Mouse (Mus musculus): ENCODE data around the gene Abhd12b.
"Not testable (repeated sequence)": the region's sequence is repeated elsewhere in the genome, so short reads cannot be mapped to it uniquely, and the experiment has no call there.

Abhd12b gene

DNA sequence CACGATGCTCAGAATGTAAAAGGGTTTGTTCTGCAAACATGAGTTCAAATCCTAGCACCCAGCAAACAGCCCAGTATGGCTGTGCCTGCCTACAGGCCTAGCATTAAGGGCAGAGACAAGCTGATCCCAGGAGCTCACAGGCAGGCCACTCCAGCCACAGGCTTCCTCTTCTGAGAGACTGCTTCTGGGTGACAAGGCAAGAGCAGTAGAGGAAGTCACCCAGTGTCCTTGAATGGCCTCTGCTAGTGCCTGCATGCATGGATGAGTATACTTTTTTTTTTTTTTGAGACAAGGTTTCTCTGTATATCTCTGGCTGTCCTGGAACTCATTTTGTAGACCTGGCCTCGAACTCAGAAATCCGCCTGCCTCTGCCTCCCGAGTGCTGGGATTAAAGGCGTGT, 13.4 kb upstream of the Abhd12b start:
- DNase-seq, result no peak

DNA sequence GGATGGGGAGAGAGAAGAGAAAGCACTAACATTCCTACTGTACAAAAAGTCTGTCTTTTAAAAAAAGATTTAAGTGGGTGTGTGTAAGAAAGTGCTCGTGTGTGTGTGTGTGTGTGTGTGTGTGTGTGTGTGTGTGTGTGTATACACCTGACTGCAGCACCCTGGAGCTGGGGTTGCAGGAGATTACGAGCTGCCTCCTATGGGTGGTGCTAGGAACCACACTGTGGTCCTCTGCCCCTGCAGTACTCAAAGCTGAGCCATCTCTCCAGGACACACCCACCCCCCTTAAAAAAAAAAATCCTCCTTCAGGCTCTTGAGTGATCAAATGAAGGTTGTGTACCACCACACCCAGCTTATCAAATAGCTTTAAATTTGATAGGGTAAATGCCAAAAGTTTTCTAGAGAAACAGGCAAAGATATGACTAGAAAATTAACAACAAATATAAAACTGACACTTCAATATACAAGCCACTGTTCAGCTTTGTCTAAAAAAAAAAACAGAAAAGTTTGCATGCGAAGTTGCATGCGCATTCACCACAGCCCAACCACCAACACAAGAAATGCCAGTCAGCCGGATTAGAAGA, 12.9 kb upstream of the Abhd12b start:
- no peak for DNase-seq

DNA sequence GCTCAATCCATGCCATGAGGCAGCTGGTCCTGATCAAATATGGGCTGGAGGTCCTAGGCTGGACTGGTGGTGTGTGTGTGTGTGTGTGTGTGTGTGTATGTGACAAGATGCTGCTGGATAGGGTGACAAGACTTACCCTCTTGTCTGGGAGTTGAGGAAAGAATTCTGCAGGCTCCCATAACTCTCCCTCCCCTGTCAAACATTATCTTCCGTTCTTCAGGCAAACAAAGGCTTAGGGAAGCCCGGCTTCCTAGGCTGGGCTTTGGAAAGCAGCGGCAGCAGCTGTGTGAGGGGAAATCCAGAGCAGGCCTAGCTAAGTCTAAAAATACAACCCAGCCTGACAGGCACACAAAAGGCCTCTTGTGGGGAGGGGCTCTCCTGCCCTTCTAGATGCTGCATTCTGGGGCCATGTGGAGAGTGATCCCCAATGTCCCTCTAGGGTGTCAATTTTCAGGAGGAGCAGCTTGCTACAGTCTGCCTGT, 9.8 kb upstream of the Abhd12b start:
- not testable (repeated sequence) for DNase-seq

DNA sequence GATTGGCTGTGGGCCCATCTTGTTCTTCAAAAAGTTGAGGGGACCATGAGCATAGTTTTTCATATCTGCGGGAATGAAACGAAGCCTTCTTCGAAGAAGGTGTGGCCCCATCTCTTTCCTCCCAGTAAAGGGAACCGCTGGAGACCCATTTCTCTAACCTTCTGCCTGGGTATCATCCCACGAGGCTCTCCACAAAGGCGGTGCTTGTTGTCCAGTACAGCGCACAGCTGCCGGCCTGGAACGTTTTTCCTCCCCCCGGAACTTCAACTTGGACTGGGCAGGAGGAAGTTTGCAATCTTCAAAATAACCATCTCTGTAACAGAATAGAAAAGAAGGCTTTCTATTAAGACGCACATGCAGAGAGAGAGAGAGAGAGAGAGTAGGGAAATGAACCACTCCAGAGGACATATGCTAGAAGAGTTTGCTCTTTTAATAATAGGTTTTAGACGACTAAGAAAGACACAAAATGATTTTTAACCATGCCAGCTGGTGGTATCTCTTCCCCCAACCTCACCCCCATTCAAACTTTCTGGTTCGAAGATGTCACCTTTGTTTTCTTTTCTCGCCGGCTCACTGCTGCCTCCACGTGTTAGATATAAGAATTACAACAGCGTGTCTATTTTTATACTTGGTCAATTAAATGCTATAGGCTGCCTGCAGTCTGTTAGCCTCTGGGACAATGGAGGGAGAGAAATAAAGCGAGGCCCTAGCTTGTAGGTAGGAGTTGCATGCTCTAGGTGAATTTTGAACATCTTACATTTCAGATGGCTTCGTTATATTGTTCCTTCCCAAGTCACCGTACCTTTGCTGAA, 9.1 kb upstream of the Abhd12b start:
- DNase-seq, result no peak

DNA sequence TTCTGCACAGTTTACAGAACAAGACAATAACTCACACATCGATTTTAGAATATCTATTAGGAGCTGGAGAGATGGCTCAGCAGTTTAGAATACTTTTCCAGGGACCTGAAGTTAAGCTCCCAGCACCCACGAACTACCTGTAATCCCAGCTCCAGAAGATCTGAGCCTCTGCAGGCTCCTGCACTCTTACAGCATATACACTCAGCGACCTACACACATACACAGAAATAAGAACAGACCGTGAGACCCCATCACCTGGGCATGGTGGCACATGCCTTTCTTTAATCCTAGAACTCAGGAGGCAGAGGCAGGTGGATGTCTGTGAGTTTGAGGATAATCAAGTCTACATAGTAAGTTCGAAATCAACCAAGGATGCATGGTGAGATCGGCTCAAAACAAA, 8.4 kb upstream of the Abhd12b start:
- no peak for DNase-seq

DNA sequence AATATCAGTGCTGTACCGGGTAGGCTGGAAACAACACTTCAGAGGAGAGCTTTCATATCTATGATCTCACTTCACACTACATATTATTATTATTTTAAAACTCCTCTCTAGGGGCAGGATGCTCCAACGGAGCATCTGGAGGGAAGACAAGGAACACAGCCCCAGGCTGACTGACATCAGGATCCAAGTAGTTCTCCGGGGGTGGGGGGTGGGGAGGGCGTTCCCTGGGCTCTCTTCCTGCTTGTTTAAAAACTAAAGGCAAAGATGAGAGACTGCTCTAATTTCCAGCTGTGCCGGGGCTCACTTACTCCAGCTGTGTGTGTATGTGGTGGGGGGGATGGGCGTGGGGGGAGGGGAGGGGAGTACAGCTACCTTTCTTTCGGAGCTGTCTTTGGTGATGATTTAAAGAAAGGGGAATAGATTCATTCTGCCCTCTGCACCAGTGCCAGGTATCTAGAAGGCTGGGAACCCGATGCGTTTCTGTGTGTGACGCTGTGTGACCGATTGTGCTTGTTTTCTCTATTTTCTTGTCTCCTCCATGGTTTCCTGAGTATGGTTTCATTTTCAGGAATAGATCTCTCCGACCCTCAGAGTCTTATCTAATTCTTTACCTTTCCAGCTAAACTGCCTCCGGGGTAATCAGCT, 5.8 kb upstream of the Abhd12b start:
- no peak for DNase-seq

DNA sequence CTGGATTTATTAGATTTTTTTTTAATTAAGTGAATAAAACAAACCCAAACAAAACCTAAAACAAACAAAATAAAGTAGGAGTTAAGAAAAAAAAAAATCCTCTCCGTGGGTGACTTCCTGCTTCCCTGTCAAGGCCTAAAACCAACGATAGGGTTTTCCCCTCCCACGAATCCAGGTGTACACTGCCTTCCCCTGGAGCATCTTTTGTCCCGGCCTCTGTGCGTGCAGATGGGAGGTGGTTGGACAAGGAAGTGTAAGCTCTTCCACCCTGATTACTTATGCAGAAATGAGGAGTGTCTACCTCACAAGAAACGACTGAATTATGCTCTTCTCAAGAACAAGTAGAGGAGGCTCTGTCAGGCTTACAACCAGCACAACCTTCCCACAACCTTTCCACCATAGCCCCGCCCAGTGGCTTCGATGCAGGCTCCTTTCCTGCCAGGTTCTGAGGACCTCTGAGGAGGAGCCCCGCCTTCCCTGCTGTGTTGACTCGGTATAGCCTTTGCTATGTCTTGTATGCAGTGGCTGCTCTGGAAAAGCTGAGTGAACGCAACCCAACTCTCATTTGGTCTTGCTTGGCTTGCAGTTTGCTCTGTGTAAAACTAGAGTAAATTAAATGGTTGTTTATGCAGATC, 5.2 kb upstream of the Abhd12b start:
- DNase-seq, result no peak

DNA sequence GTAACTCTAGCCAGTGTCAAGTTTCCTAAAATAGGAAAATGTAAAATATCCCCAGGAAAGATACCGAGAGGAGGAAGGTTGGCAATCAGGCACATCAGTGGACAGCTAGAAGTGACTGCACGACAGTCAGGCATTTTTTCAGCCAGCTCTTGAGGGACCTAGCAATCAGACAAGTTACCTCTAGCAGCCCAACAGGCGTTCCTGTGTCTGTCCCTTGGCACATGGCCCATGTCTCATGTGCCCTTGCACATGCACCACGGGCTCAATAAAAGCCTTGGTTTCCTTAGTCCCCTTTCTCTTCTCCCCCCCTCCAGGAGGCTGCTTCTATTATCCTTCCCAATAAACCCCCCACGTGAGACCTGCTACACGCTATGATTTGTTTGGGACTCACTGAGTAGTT, 2.3 kb downstream of the Abhd12b start:
- DNase-seq, result no peak

DNA sequence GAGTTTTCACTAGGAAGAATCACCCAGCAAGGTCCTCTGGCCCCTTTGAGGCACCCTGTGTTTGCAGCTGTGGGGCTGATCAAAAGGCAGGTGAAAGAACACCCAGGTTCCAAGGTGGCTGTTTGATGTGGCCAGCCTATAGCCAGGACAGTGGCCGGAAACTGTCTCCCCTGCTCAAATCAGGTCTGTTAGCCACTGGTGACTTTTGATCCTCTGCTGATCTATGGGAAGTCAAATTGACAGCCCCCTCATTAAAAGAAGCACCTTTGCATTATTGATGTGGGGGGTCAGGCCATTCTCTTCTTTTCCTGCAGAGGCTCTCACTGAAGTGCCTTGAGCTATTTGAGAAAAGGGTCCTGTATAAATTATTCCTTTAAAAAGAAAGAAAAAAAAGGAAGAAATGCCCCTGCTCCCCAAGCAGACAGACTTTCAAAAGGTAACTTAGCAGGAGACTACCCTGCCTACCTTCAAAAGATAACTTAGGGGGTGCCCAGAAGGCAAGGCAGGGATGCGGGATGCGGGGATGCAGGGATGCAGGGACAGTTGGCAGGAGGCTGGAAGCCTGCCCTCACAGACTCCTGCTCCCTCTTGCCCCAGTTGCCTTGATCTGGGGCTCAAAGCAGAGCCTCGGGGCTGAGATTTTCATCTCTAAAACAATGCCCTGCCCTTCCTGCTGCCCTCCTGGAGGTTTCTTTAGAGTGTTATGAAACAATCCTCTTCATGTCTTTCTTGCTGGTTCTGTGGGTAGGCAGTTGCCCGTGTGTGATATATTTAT, 3.5 kb downstream of the Abhd12b start:
- DNase-seq, result no peak

DNA sequence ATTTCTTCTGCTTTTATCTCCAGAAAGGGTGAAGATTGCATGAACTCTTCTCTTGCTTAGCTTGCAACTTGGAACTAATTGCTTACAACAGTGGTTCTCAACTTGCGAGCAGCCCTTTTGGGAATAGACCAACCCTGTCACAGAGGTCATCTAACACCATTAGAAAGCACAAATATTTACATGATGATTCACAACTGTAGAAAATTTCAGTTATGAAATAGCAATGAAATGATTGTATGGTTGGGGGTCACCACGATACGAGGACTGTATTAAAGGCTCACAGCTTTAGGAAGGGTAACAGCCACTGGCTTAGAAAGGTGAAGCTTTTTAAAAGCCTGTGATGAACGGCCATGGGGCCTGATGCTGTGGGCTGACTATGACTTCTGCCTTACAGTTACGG, 7.1 kb downstream of the Abhd12b start:
- no peak for DNase-seq

DNA sequence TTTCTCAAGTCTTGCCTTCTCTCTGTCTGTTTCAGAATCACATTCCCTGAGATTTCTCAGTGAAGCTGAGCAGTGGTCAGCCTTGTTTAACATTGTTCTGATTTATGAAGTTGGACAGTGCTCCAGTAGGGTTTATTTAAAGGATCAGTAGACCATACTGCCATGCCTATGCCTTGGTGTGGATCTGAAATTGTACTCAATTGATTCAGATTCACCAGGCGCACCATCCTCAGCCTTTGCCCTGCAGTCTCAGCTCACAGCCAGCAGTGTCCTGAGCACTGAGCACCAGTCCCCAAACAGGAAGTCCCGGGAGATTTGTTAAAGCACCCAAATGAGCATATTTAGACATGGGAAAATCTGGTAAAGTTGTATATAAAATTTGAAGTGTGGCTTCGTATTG, 10.8 kb downstream of the Abhd12b start:
- no peak for DNase-seq

DNA sequence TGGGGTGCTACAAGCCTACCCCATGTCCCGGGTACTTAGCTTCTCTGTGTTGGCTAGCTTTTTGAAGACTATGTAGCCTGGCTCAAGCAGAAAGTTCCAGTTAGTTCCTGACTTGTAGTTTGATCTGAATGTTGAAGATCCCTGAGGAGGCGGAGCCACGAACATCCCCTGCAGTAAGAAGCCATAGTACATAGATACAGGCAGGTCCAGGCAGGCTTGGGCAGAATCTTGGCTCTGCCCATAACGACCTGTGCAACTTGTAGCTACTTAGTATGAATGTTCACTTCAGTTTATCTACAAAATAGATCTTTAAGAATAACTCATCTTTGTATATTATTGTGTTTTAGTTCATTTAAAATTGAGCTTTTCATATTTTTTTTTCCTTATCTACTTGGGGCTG, 14.0 kb downstream of the Abhd12b start:
- no peak for DNase-seq

DNA sequence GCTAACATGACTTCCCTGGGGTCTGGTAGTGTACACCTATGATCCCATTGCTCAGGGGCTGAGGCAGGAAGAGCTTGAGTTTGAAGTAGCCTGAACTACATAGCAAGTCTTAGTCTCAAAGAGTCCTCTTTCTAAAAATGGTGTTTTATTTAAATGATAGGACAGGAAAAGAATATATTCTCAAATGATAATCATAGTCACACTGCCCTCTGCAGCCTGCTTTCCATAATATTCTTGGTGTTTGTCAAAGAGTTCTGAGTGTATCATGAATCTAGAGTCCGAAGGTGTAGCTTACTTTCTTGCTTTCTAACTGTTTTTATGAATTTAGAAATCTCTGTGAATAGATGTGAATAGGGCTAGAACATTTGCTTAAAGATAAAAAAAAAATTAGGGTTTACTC, 16.0 kb downstream of the Abhd12b start:
- DNase-seq, result no peak

DNA sequence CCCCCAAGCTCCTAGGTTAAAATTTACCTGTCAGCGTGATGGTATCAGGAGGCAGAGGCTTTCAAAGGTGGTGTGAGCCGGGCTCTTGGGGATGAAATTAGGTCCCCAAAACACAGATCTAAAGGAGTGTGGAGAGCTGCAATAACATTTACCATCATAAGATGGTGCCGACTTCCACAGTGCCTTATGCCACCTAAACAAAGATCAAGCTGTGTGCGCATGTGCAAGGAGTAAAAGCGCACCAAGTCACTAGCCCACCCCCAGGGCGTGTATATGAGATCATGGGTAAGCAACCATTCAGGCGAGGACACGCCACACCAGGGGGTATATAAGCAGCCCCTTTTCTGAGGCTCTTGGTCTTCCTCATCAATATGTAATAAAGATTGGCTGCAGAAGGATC, 29.6 kb downstream of the Abhd12b start:
- DNase-seq, result not testable (repeated sequence)

DNA sequence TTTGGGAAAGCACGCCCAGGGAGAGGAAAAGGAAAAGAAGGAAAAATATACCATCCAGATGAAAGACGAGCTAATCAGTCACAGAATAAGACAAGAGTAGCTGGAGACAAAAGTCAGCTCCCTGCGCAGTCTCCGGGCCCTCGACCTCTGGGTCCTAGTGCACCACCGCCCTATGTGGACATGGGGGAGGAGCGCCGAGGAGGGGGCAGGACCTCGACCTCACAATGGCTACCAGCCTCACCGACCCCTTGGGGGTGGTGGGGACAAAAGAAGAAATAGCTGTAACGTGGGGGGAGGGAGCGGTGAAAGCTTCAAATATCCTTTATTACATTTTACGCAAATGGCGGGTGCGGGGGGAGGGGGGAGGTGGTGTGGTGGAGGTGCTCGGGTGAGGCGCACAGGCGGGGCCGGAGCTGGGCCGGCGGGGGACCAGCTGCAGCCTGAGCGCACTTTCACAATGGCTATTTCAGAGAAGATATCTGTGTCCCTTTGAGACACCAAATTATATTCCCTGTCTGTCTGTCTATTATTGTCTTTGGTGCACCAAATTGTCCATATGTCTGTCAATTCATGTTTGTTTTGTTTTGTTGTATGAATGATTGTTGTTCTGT, 30.3 kb downstream of the Abhd12b start:
- no peak for DNase-seq

DNA sequence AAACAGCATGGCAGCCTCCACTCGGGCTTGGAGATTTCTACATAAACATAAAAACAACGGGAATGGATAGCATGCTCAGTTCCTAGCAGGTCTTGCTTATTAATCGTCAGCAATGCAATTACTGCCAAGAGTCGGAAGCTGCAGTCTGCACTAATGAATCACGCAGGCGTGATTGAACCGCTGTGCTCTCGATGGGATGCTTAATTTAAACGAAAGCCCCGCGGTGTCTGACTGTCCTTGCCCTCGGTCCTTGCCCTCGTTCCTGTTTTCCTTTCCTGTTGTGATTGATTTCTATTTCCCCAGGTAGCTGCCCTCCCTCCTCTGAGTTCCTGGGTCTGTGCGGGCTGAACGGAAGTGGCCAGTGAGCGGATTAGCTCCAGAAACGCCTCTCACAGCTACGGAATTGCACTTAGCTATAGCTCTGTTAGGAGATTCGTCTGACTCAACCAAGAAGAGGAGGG, 38.4 kb downstream of the Abhd12b start:
- DNase-seq, result no peak

DNA sequence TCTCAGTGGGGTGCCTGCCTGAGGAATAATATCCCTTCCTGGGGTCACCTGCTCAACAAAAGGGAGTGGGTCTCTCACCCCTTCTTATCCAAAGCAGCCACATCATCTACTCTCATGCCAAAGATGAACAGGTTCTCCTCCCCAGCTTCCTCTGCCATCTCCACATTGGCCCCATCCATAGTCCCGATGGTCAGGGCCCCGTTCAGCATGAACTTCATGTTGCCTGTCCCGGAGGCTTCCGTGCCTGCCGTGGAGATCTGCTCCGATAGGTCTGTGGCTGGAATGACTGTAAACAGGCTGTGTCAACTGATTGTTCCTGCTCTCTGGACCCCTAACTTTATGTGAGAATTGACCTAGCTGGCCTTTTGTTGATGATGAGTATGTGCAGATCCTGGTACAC, 41.5 kb downstream of the Abhd12b start:
- DNase-seq, result no peak

DNA sequence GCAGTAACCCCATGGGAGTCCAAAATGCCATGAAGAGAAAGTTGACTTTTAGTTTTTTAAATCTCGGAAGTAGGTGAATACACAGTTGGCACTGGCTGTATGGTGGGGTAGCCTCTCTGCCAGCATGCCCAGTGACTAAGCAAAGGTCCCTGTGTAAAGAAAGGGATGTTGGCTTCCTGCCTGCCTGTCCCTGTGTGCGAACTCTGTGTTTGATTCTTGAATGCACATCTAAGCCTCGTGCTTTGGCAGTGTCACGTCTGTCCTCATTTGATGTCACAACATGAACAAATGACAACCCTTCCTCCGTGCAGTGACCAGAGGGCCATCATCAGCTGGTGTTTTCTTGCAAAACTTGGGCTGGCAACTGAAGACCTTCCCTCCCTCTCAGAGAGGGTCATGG, 42.4 kb downstream of the Abhd12b start:
- DNase-seq, result no peak

DNA sequence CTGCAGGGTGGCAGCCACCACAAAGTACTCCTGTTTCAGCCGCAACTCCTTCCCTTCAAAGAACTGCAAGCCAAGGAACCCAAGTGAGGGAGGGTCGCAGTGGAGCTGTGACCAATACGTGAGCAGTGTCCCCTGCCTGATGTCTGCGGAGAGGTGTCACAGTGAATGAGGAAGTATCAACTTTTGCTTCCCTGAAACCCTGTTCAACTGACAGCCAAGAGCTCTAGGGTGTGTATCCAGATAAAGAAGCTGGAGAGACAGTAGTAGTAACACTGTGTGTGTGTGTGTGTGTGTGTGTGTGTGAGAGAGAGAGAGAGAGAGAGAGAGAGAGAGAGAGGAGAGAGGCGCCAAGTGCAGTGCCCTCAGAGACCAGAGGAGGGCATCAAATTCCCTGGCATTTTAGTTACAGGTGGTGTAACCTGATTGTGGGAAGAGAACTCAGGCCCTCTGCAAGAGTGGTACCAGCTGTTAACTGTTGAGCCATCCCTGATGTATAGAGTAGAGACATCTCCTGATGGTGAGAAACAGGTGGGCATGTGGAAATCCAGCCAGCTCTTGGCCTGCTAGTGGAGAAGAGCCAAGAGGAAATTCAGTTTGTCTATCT, 48.1 kb downstream of the Abhd12b start:
- no peak for DNase-seq

DNA sequence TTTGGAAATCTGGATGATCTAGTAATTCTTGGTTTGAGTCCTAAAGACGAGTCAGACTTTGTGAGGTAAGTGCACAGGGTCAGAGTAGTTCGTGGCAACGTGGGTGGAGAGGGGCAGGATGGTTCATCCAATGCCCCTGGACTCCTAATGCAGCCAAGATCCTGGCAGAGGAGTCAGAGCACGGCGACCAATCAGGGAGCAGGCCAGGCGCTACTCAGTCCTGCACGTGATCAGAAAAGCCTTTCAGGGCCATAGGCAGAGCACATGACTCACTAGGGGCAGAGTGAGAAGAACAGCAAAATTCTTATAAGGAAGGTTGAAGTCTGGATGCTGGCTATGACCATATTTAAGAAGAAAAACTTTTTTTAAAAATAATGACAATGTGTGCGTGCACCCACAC, 50.5 kb downstream of the Abhd12b start:
- no peak for DNase-seq

DNA sequence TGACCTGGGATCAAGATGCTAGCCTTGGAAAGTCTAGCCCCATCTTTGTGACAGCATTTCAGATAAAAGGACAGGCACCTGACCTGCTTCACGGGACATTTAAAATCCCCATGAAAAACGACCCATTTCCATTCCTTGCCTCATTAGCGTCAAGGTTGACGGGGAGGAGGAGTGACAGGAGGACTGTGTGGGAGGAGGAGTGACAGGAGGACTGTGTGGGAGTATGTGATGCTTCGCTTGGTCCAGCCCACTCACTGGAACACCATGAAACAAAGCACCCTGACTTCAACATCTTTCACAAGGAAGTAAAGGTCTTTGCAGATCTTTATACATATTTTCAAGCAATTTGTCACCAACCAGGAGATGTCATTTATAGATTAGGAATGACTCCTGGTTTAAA, 54.3 kb downstream of the Abhd12b start:
- no peak for DNase-seq

DNA sequence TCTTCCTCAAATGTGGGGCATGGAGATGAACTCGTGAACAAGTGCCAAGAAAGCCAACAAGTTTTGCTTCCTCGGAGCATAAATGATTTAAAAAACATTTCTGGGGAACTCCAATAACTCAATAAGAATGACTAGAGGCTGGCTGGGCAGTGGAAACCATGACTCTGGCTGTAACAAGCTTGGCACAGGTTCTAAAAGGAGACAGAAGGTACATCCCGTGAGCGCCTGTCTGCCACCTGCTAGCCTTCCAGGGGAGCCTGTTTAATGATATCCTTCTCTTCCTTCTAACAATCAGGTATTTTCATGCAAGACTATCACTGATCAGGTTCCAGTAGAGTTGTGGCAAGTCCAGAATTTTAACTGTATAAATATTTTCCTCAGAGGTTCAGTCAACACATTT, 58.6 kb downstream of the Abhd12b start:
- no peak for DNase-seq
